Mouse (Mus musculus) adrenal gland, adult 8-10 months (tissue): ENCODE results near the gene Usp29. TPM values are rescaled to one million over a fixed set of nuclear protein-coding genes. Genes with fewer than 3 reads are reported as not detected.

Experiments
- DNase-seq: peaks from one replicate; pipeline ENCODE4 v3.0.0; 2022
- total RNA-seq, 4 experiments: library from RNA; stranded (reverse); gene quantifications; 2 replicates each; pipeline ENCODE4 v1.2.4; 2022

Usp29 gene
- total RNA-seq, 4 experiments from 2014 or later, result 1.6 to 2.0 (median 1.8) TPM

- no peak for DNase-seq
These were observed 89.9 kb downstream of the Usp29 start for GRCm38 (mm10) chr7:6820296-6820695.

- DNase-seq, result no peak
These were observed 92.3 kb downstream of the Usp29 start for GRCm38 (mm10) chr7:6822633-6823032.

- no peak for DNase-seq
These were observed 93.3 kb downstream of the Usp29 start for GRCm38 (mm10) chr7:6823673-6824072.

GRCm38 (mm10) chr7:6825966-6826647, 95.7 kb downstream of the Usp29 start:
- peak; percentile 35 for DNase-seq

- no peak for DNase-seq
These were observed 98.8 kb downstream of the Usp29 start for GRCm38 (mm10) chr7:6829148-6829547.

GRCm38 (mm10) chr7:6834950-6835349, 104.6 kb downstream of the Usp29 start:
- DNase-seq, result no peak

- DNase-seq, result no peak
These were observed 105.0 kb downstream of the Usp29 start for GRCm38 (mm10) chr7:6835351-6835750.

- no peak for DNase-seq
These were observed 107.0 kb downstream of the Usp29 start for GRCm38 (mm10) chr7:6837297-6837925.

GRCm38 (mm10) chr7:6837926-6838554, 107.7 kb downstream of the Usp29 start:
- no peak for DNase-seq

GRCm38 (mm10) chr7:6840860-6841259, 110.5 kb downstream of the Usp29 start:
- DNase-seq, result no peak

GRCm38 (mm10) chr7:6849495-6849894, 119.1 kb downstream of the Usp29 start:
- no peak for DNase-seq

GRCm38 (mm10) chr7:6850321-6850720, 119.9 kb downstream of the Usp29 start:
- DNase-seq, result no peak

GRCm38 (mm10) chr7:6851256-6851655, 120.9 kb downstream of the Usp29 start:
- DNase-seq, result no peak

- DNase-seq, result no peak
These were observed 121.5 kb downstream of the Usp29 start for GRCm38 (mm10) chr7:6851717-6852503.

GRCm38 (mm10) chr7:6855613-6856405, 125.4 kb downstream of the Usp29 start:
- no peak for DNase-seq

- no peak for DNase-seq
These were observed 128.4 kb downstream of the Usp29 start for GRCm38 (mm10) chr7:6858694-6859270.

GRCm38 (mm10) chr7:6860689-6861088, 130.3 kb downstream of the Usp29 start:
- no peak for DNase-seq

GRCm38 (mm10) chr7:6866351-6866750, 136.0 kb downstream of the Usp29 start:
- no peak for DNase-seq

GRCm38 (mm10) chr7:6868831-6869230, 138.5 kb downstream of the Usp29 start:
- DNase-seq, result no peak

- no peak for DNase-seq
These were observed 139.2 kb downstream of the Usp29 start for GRCm38 (mm10) chr7:6869556-6869955.

- DNase-seq, result no peak
These were observed 144.1 kb downstream of the Usp29 start for GRCm38 (mm10) chr7:6874448-6874847.

GRCm38 (mm10) chr7:6878202-6878601, 147.8 kb downstream of the Usp29 start:
- DNase-seq, result no peak
